Mouse (Mus musculus) colon, adult 2 months (tissue): Measurements from ENCODE around the gene Vmn1r24. TPM values are rescaled to one million over a fixed set of nuclear protein-coding genes. Genes with fewer than 3 reads are reported as not detected.

ENCODE experiments used
- polyA plus RNA-seq: library from polyadenylated mRNA; depleted of rRNA; stranded (reverse); fragments of >200 nt; gene quantifications from 2 replicates; pipeline ENCODE4 v1.2.3, GENCODE M21; 2012; rRNA removed

The Vmn1r24 gene
- polyA plus RNA-seq, result not detected in 2 replicates

GRCm38 (mm10) chr6:57961403-57961802 is at the start of gene Vmn1r24:
TSS of gene Vmn1r24 (minus strand) at chr6:57961503.

GRCm38 (mm10) chr6:57980710-57981109 is 19.4 kb upstream of the Vmn1r24 start, which contains the start of gene Vmn1r25:
TSS of gene Vmn1r25 (minus strand) at chr6:57980810.

GRCm38 (mm10) chr6:57926738-57927137 is 34.6 kb downstream of the Vmn1r24 start, which contains the start of gene Vmn1r23:
TSS of gene Vmn1r23 (minus strand) at chr6:57926838.

GRCm38 (mm10) chr6:57907928-57908327 is 53.4 kb downstream of the Vmn1r24 start, which contains the start of gene Vmn1r22:
TSS of gene Vmn1r22 (minus strand) at chr6:57908028.

Other genes with a start within 250 kb of the Vmn1r24 start
- gene Vopp1, start 136.3 kb downstream of the Vmn1r24 start, polyA plus RNA-seq, result 15.0 and 16.1 TPM in 2 replicates
- gene Vmn1r21, start 111.2 kb downstream of the Vmn1r24 start, polyA plus RNA-seq, result not detected in 2 replicates
- not detected in 2 replicates for gene Vmn1r22, start 53.5 kb downstream of the Vmn1r24 start, polyA plus RNA-seq
- gene Vmn1r23, start 34.7 kb downstream of the Vmn1r24 start, polyA plus RNA-seq, result not detected in 2 replicates
- not detected in 2 replicates for gene Vmn1r25, start 19.3 kb upstream of the Vmn1r24 start, polyA plus RNA-seq
- not detected in 2 replicates for gene Vmn1r26, start 53.7 kb upstream of the Vmn1r24 start, polyA plus RNA-seq